Mouse (Mus musculus) CH12.LX (cell line): Measurements from ENCODE around the gene Fam184a. TPM values are rescaled to one million over a fixed set of nuclear protein-coding genes. Genes with fewer than 3 reads are reported as not detected.

Experiments
- DNase-seq: peaks from one replicate; pipeline ENCODE4 v3.0.0-alpha.2; 2013; ENCODE audit errors: extremely low read depth
- H3K27ac ChIP-seq: 2 replicates; pipeline ENCODE4 v1.5.1; 2012; ENCODE audit warnings: low read depth, mild to moderate bottlenecking, control low read depth, moderate library complexity; ENCODE audit not compliant: insufficient read depth
- H3K27me3 ChIP-seq: replicated peaks from 2 replicates; pipeline ENCODE3; 2012; ENCODE audit warnings: inconsistent platforms
- H3K36me3 ChIP-seq, 2 experiments: replicated peaks in 1 of 2; 2 replicates each; pipeline versions ENCODE3 to v1.6.1; 2012; ENCODE audit warnings: inconsistent platforms in 1 of 2, low read length in 1 of 2, mild to moderate bottlenecking in 1 of 2, mixed read lengths in 1 of 2, moderate library complexity in 1 of 2; ENCODE audit not compliant: control insufficient read depth in 1 of 2, insufficient read depth in 1 of 2
- H3K4me1 ChIP-seq, 2 experiments: 2 replicates each; pipeline ENCODE4 v1.6.1; 2012; ENCODE audit warnings: inconsistent platforms in 1 of 2, moderate library complexity in 1 of 2; ENCODE audit not compliant: insufficient read depth in 2 of 2, control insufficient read depth in 1 of 2
- H3K4me2 ChIP-seq: 2 replicates; pipeline ENCODE4 v1.6.1; 2012; ENCODE audit warnings: low read depth, mild to moderate bottlenecking, control low read depth; ENCODE audit not compliant: poor library complexity, insufficient read depth, severe bottlenecking
- H3K4me3 ChIP-seq, 3 experiments: fragments of 150-350 bp in 1 of 3; sonication (generic) in 1 of 3; replicated peaks in 1 of 3; 2 replicates each; pipeline versions ENCODE3 to v1.5.1; 2011 to 2012; ENCODE audit warnings: low read depth in 2 of 3, low read length in 2 of 3, mild to moderate bottlenecking in 2 of 3, moderate library complexity in 2 of 3, control low read depth in 1 of 3, improper control_type of control experiment in 1 of 3, inconsistent platforms in 1 of 3, mixed read lengths in 1 of 3; ENCODE audit not compliant: poor library complexity in 1 of 3
- H3K79me2 ChIP-seq: replicated peaks from 2 replicates; pipeline ENCODE4 v1.6.1; 2012; ENCODE audit warnings: mild to moderate bottlenecking, moderate library complexity; ENCODE audit not compliant: control insufficient read depth, poor library complexity, insufficient read depth, severe bottlenecking; ENCODE audit errors: extremely low read depth
- H3K9ac ChIP-seq: 2 replicates; pipeline ENCODE4 v1.6.1; 2012; ENCODE audit warnings: low read depth, mild to moderate bottlenecking, control low read depth, moderate library complexity; ENCODE audit not compliant: insufficient read depth
- H3K9me3 ChIP-seq: replicated peaks from 2 replicates; pipeline ENCODE3; 2012; ENCODE audit warnings: low read length, inconsistent platforms, mixed read lengths
- CTCF ChIP-seq, 2 experiments: IDR thresholded peaks in 1 of 2; conservative IDR thresholded peaks in 1 of 2; 2 replicates each; pipeline ENCODE4 v1.5.1; 2011 to 2012; ENCODE audit warnings: low read depth in 2 of 2, low read length in 2 of 2, improper control_type of control experiment in 1 of 2, inconsistent platforms in 1 of 2, mild to moderate bottlenecking in 1 of 2, moderate library complexity in 1 of 2
- E2F4 ChIP-seq: IDR thresholded peaks from 2 replicates; pipeline ENCODE4 v1.6.1; 2011; ENCODE audit warnings: low read depth, low read length, improper control_type of control experiment; ENCODE audit not compliant: insufficient replicate concordance
- ETS1 ChIP-seq: conservative IDR thresholded peaks from 2 replicates; pipeline ENCODE4 v1.6.1; 2012; ENCODE audit warnings: low read depth, mild to moderate bottlenecking, inconsistent platforms, low read length, improper control_type of control experiment, moderate library complexity
- GABPA ChIP-seq: IDR thresholded peaks from 2 replicates; pipeline ENCODE4 v1.6.1; 2012; ENCODE audit warnings: low read depth, low read length, improper control_type of control experiment, inconsistent platforms; ENCODE audit not compliant: insufficient replicate concordance
- IRF4 ChIP-seq: IDR thresholded peaks from 2 replicates; pipeline ENCODE4 v1.6.1; 2014; ENCODE audit warnings: low read depth, mild to moderate bottlenecking, inconsistent platforms, low read length, improper control_type of control experiment
- JUN ChIP-seq: IDR thresholded peaks from 2 replicates; pipeline ENCODE4 v1.6.1; 2011; ENCODE audit warnings: low read depth, mild to moderate bottlenecking, low read length, improper control_type of control experiment, moderate library complexity; ENCODE audit not compliant: insufficient read depth
- MAZ ChIP-seq: IDR thresholded peaks from 2 replicates; pipeline ENCODE4 v1.6.1; 2012; ENCODE audit warnings: low read depth, mild to moderate bottlenecking, inconsistent platforms, low read length, improper control_type of control experiment, moderate library complexity
- MEF2A ChIP-seq: IDR thresholded peaks from 2 replicates; pipeline ENCODE4 v1.6.1; 2014; ENCODE audit warnings: low read depth, mild to moderate bottlenecking, inconsistent platforms, low read length, improper control_type of control experiment, borderline replicate concordance
- MXI1 ChIP-seq: IDR thresholded peaks from 2 replicates; pipeline ENCODE4 v1.6.1; 2011; ENCODE audit warnings: mild to moderate bottlenecking, low read depth, low read length, improper control_type of control experiment
- NELFE ChIP-seq: IDR thresholded peaks from 2 replicates; pipeline ENCODE4 v1.6.1; 2011; ENCODE audit warnings: low read depth, low read length, improper control_type of control experiment
- NRF1 ChIP-seq: IDR thresholded peaks from 2 replicates; pipeline ENCODE4 v1.6.1; 2014; ENCODE audit warnings: low read depth, mild to moderate bottlenecking, inconsistent platforms, low read length, improper control_type of control experiment, moderate library complexity
- PAX5 ChIP-seq: IDR thresholded peaks from 2 replicates; pipeline ENCODE4 v1.6.1; 2012; ENCODE audit warnings: low read length, inconsistent platforms, mixed read lengths
- POLR2A ChIP-seq: IDR thresholded peaks from 2 replicates; pipeline ENCODE4 v1.6.1; 2011; ENCODE audit warnings: low read depth, mild to moderate bottlenecking, improper control_type of control experiment, low read length
- RAD21 ChIP-seq: IDR thresholded peaks from 2 replicates; pipeline ENCODE4 v1.6.1; 2011; ENCODE audit warnings: low read depth, mild to moderate bottlenecking, low read length, improper control_type of control experiment, moderate library complexity
- RCOR1 ChIP-seq: conservative IDR thresholded peaks from 2 replicates; pipeline ENCODE4 v1.6.1; 2012; ENCODE audit warnings: low read depth, mild to moderate bottlenecking, inconsistent platforms, low read length, improper control_type of control experiment
- SIN3A ChIP-seq: IDR thresholded peaks from 2 replicates; pipeline ENCODE4 v1.6.1; 2012; ENCODE audit warnings: low read length, improper control_type of control experiment, inconsistent platforms
- SMC3 ChIP-seq: IDR thresholded peaks from 2 replicates; pipeline ENCODE4 v1.6.1; 2011; ENCODE audit warnings: low read depth, low read length, improper control_type of control experiment
- TBP ChIP-seq: conservative IDR thresholded peaks from 2 replicates; pipeline ENCODE4 v1.6.1; 2011; ENCODE audit warnings: low read depth, low read length, improper control_type of control experiment
- USF2 ChIP-seq: conservative IDR thresholded peaks from 2 replicates; pipeline ENCODE4 v1.6.1; 2011; ENCODE audit warnings: low read depth, low read length, improper control_type of control experiment
- ZC3H11A ChIP-seq: IDR thresholded peaks from 2 replicates; pipeline ENCODE4 v1.6.1; 2012; ENCODE audit warnings: low read depth, mild to moderate bottlenecking, inconsistent platforms, low read length, improper control_type of control experiment
- ZMIZ1 ChIP-seq: IDR thresholded peaks from 2 replicates; pipeline ENCODE4 v1.6.1; 2012; ENCODE audit warnings: low read depth, mild to moderate bottlenecking, inconsistent platforms, low read length, improper control_type of control experiment
- dilution Hi-C: fragments of 300-500 bp; cut with MboI; formaldehyde crosslinking; loops from 2 replicates; pipeline ENCODE4 v1.14.3; 2020; ENCODE audit warnings: low sequenced_read_pairs; ENCODE audit not compliant: extremely low pct_unique_long_range_greater_than_20kb, extremely low pct_ligation_motif_present
- in situ Hi-C: fragments of 300-500 bp; cut with MboI; formaldehyde crosslinking; loops from 3 replicates; pipeline ENCODE4 v1.14.3; 2019; ENCODE audit warnings: low sequenced_read_pairs, low pct_ligation_motif_present, low pct_unique_long_range_greater_than_20kb, mixed read lengths
- polyA plus RNA-seq: library from polyadenylated mRNA; unstranded; fragments of >175 nt; gene quantifications from 2 replicates; pipeline ENCODE4 v1.2.1, GENCODE M21; 2012; ENCODE audit warnings: low read depth; ENCODE audit not compliant: insufficient read length
- total RNA-seq, 2 experiments: library from RNA; depleted of rRNA; stranded (reverse); fragments of 300-350 nt in 1 of 2; fragments of >200 nt in 1 of 2; gene quantifications; 2 replicates each; pipeline ENCODE4 v1.2.3; 2012 to 2014

Gene Fam184a
- total and polyA plus RNA-seq, 3 experiments: not detected

GRCm38 (mm10) chr10:53742961-53743360, 8.0 kb downstream of the Fam184a start:
- Histone ChIP-seq H3K4me2 (no peak overlapping the region), H3K36me3 (no peaks in the 10 kb centered on the region), H3K9ac (no peak overlapping the region), H3K27ac (no peak overlapping the region), H3K9me3 (no peaks in the 10 kb centered on the region), H3K4me3 (no peak overlapping the region), H3K27me3 (no peaks in the 10 kb centered on the region), H3K4me1 (no peaks in the 10 kb centered on the region), H3K79me2 (no peaks in the 10 kb centered on the region)
- dilution Hi-C loops (no loop called here), in situ Hi-C loops (no loop called here)
- DNase-seq: no peak
- TF ChIP-seq RCOR1 (no peak), MAZ (no peak), IRF4 (no peak), USF2 (no peak), MEF2A (no peak), ZC3H11A (no peak), NELFE (no peak), ETS1 (no peak), CTCF (conservative IDR thresholded peaks at IDR 0.05 in 1 of 2, IDR thresholded peaks at IDR 0.05 in 1 of 2; ENCODE audit: low read depth in 2 of 2, low read length in 2 of 2) (no peak), SIN3A (no peak), ZMIZ1 (no peak), PAX5 (no peak), MXI1 (no peak), RAD21 (no peak), E2F4 (no peak), JUN (no peak), POLR2A (no peak), TBP (no peak)

GRCm38 (mm10) chr10:53740014-53740413, 10.9 kb downstream of the Fam184a start:
- TF ChIP-seq GABPA (no peak), ETS1 (no peak), TBP (no peak), NRF1 (no peak), RCOR1 (no peak), NELFE (no peak), POLR2A (no peak), SIN3A (no peak), JUN (no peak), USF2 (no peak), SMC3 (no peak), ZC3H11A (no peak)
- dilution Hi-C loops: no loop called here
- Histone ChIP-seq H3K4me1 (no peaks in the 10 kb centered on the region), H3K27me3 (no peaks in the 10 kb centered on the region), H3K79me2 (no peaks in the 10 kb centered on the region), H3K4me3 (no peak overlapping the region), H3K9ac (no peak overlapping the region), H3K4me2 (no peak overlapping the region), H3K27ac (no peak overlapping the region), H3K36me3 (no peaks in the 10 kb centered on the region), H3K9me3 (no peaks in the 10 kb centered on the region)
- DNase-seq: no peak
- in situ Hi-C loops: no loop called here
